Mouse (Mus musculus): ENCODE measurements around the gene Lclat1.

The Lclat1 gene

GRCm38 (mm10) chr17:73087045-73087910, 20.5 kb upstream of the Lclat1 start:
- no peak for DNase-seq (ENCODE audit: low read depth, low spot score)

- no peak for DNase-seq (ENCODE audit: low read depth, low spot score)
These were observed 16.4 kb upstream of the Lclat1 start for GRCm38 (mm10) chr17:73091368-73091767.

- no peak for DNase-seq (ENCODE audit: low read depth, low spot score)
These were observed 15.4 kb upstream of the Lclat1 start for GRCm38 (mm10) chr17:73092103-73093097.

GRCm38 (mm10) chr17:73095070-73095469, 12.7 kb upstream of the Lclat1 start:
- DNase-seq (ENCODE audit: low read depth, low spot score), result no peak

GRCm38 (mm10) chr17:73095585-73095984, 12.2 kb upstream of the Lclat1 start:
- DNase-seq (ENCODE audit: low read depth, low spot score), result no peak

- peak; percentile 55 for DNase-seq (ENCODE audit: low read depth, low spot score)
These were observed 11.3 kb upstream of the Lclat1 start for GRCm38 (mm10) chr17:73096484-73096883.

- DNase-seq (ENCODE audit: low read depth, low spot score), result no peak
These were observed 9.1 kb upstream of the Lclat1 start for GRCm38 (mm10) chr17:73098636-73099035.

GRCm38 (mm10) chr17:73100396-73100795, 7.4 kb upstream of the Lclat1 start:
- no peak for DNase-seq (ENCODE audit: low read depth, low spot score)

- no peak for DNase-seq (ENCODE audit: low read depth, low spot score)
These were observed 5.2 kb upstream of the Lclat1 start for GRCm38 (mm10) chr17:73102538-73102937.

- DNase-seq (ENCODE audit: low read depth, low spot score), result peak; percentile 7
These were observed 544 bp downstream of the Lclat1 start for GRCm38 (mm10) chr17:73108170-73108887.

- no peak for DNase-seq (ENCODE audit: low read depth, low spot score)
These were observed 1.1 kb downstream of the Lclat1 start for GRCm38 (mm10) chr17:73108888-73109259.

- DNase-seq (ENCODE audit: low read depth, low spot score), result peak; percentile 10
These were observed 4.3 kb downstream of the Lclat1 start for GRCm38 (mm10) chr17:73112128-73112527.

GRCm38 (mm10) chr17:73112601-73113000, 4.8 kb downstream of the Lclat1 start:
- no peak for DNase-seq (ENCODE audit: low read depth, low spot score)

GRCm38 (mm10) chr17:73113230-73113629, 5.4 kb downstream of the Lclat1 start:
- DNase-seq (ENCODE audit: low read depth, low spot score), result no peak

- DNase-seq (ENCODE audit: low read depth, low spot score), result no peak
These were observed 10.3 kb downstream of the Lclat1 start for GRCm38 (mm10) chr17:73118134-73118533.

- DNase-seq (ENCODE audit: low read depth, low spot score), result no peak
These were observed 10.9 kb downstream of the Lclat1 start for GRCm38 (mm10) chr17:73118702-73119101.

- DNase-seq (ENCODE audit: low read depth, low spot score), result no peak
These were observed 11.4 kb downstream of the Lclat1 start for GRCm38 (mm10) chr17:73119150-73119549.

- no peak for DNase-seq (ENCODE audit: low read depth, low spot score)
These were observed 12.8 kb downstream of the Lclat1 start for GRCm38 (mm10) chr17:73120545-73120944.

- DNase-seq (ENCODE audit: low read depth, low spot score), result no peak
These were observed 13.9 kb downstream of the Lclat1 start for GRCm38 (mm10) chr17:73121726-73122125.

- DNase-seq (ENCODE audit: low read depth, low spot score), result no peak
These were observed 18.6 kb downstream of the Lclat1 start for GRCm38 (mm10) chr17:73126349-73126748.

- no peak for DNase-seq (ENCODE audit: low read depth, low spot score)
These were observed 19.1 kb downstream of the Lclat1 start for GRCm38 (mm10) chr17:73126903-73127302.

Data from forelimb bud, embryonic 11.5 days (tissue).